Mouse (Mus musculus) B cell, adult 67 days (primary cell): ENCODE measurements around the gene Enpp3. TPM values are rescaled to one million over a fixed set of nuclear protein-coding genes. Genes with fewer than 3 reads are reported as not detected.

Source experiments
- total RNA-seq, 2 experiments: library from RNA; stranded (reverse); gene quantifications; 4 replicates each; pipeline ENCODE4 v1.2.4; 2023

Gene Enpp3
- not detected for total RNA-seq

GRCm38 (mm10) chr10:24842676-24843075 lies at the start of gene Enpp3:
Gene Enpp3, minus strand, starts transcription at chr10:24842823.

GRCm38 (mm10) chr10:24869760-24870290 lies 27.2 kb upstream of the Enpp3 start, which contains the start of gene Med23:
Gene Med23, plus strand, starts transcription at chr10:24869986.

Other genes starting within 250 kb of the Enpp3 start
- gene Ccn2, start 247.4 kb downstream of the Enpp3 start, total RNA-seq, result not detected
- 10 to 100 TPM; 27.4 to 31.9 TPM for gene Enpp1, start 130.7 kb downstream of the Enpp3 start, total RNA-seq
- gene Med23, start 27.2 kb upstream of the Enpp3 start, total RNA-seq, result 10 to 100 TPM; 45.3 to 47.0 TPM
- gene Arg1, start 84.7 kb upstream of the Enpp3 start, total RNA-seq, result not detected